Mouse (Mus musculus) small intestine, adult 2 months (tissue): Measurements from ENCODE around the gene Actn4.

Source experiments
- CTCF ChIP-seq: fragments of 200-500 bp; IDR thresholded peaks from 2 replicates; pipeline ENCODE4 v1.5.1; 2012; ENCODE audit warnings: low read depth, mild to moderate bottlenecking, control low read depth, inconsistent platforms, low read length, moderate library complexity, mixed read lengths; ENCODE audit not compliant: insufficient replicate concordance, insufficient read length; ENCODE audit errors: extremely low read depth
- POLR2A ChIP-seq: fragments of 200-500 bp; IDR thresholded peaks from 2 replicates; pipeline ENCODE4 v1.6.1; 2012; ENCODE audit warnings: low read depth, mild to moderate bottlenecking, control low read depth, inconsistent platforms, low read length, moderate library complexity

GRCm38 (mm10) chr7:28919815-28920214 lies 42.3 kb downstream of the Actn4 start:
- TF ChIP-seq CTCF (no peak), POLR2A (no peak)
